Mouse (Mus musculus): Measurements from ENCODE around the gene Hs6st3.

The Hs6st3 gene

DNA sequence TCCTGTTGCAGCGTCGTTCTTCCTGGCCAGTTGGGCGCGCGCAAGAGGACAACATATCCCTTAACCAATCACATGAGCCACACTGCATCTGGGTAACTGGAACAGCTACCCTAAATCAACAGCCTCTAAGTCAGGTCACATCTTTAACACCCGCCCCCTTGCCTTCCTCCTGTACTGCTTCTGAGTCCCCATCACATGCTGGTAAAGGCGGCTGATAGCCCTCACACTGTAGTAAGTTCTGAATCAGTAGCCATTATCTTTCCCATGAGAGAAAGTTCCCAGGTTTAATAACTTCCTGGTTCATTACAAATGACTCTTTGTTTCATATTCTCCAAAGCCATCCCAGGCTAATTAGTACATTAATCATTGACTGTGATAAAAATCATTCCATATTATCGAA lies 757.0 kb downstream of the Hs6st3 start:
- no peak for DNase-seq (ENCODE audit: low spot score in 2 of 2)

DNA sequence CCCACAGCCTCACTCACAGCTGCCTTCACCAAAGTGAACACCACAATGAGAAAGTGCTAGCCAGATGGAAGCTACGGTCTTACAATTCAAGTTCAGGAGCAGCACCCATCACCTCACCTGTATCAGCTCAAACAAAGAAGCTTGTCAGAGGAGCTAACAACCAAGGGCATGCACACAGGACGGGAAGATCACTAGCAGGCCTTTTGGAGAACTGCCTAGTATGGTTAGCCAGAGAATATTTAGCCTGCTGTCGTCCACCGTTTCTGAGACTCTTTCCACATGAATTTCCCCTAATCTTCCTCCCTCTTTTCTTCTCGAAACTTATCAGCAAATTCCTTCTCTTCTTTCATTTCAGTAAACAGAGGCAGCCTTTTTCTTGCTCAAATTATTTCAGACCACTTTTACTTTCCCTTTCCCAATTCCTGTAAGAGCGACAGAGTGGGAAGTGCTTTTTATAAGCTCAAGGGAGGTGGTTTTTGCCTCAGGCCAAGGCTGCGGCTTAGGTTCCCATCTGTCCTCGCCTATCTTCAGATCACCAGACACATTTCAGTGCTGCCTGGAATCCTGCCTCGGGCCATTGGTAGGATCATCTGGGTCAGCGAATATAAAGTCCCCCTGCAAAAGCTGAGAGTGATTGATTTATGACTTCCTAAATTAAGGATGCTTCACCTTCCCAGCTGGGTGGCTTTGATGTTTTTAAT lies 757.8 kb downstream of the Hs6st3 start:
- DNase-seq (ENCODE audit: low spot score in 2 of 2): no peak

DNA sequence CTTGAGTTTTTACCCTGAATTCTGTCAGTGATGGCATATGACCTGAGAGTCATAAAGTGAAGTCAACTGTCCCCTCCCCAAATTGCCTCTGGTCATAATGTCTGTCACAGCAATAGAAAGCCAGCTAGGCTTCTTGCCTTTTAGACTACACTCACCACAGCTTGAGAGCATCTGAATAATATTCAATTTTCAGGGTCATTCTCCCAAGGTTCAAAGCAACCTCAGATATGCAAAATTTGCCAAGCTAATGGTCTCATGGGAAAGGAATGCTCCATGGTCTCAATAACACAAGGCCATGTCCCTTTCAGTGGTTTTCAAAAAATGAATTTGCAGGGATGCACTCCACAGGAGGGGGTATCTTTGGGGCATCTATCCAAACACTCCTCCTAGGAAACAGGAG lies 764.3 kb downstream of the Hs6st3 start:
- no peak for DNase-seq (ENCODE audit: low spot score in 2 of 2)

DNA sequence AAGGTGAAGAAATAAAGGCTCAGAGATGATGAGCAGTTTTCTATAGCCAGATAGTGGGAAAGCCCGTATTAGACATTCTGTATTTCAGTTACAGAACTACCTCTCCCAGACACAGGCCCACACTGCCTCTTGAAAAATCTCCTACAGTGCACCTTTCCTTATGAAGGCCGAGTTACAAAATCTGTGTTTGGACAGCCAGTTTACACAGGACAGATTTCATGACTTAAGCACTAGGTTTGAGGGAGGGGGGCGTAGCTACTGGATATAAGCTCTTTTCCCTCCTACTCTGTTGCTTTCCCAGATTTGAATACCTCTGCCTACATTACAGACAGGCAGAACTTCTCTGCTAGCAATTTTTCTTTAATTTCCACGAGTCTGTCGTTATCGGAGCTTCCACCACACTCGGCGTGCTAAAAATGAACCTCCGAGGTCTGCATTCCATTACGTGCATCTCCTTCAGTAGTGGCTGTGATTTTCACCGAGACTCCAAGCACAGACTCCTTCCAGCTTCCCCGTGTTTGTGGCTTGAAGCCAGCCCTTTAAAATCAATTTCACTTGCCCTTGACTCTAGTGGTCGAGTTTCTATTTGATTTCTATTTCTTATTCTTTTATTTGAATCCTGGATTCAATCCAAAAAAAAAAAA lies 770.0 kb downstream of the Hs6st3 start:
- peak in 1 of 2 experiments; percentile 10 for DNase-seq (ENCODE audit: low spot score in 2 of 2)

DNA sequence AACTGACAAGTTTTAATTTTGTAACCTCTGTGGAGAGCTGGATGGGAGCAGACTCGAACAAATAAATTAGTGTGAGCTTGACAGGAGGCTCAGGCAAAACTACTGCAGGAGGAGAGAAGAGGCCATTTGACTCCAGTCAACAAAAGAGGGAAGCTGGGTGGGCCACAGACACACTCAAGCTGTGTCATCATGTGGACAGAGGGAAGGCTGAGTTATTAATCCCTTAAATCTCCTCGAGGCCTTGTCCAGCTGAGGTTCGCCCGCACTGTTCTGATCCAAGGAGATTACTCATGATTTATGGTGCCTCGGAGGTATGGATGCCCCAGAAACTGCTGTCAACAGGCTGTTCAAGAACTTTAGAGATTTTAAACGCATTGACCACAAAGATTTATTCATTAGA lies 776.4 kb downstream of the Hs6st3 start:
- DNase-seq (ENCODE audit: low spot score in 2 of 2): no peak

DNA sequence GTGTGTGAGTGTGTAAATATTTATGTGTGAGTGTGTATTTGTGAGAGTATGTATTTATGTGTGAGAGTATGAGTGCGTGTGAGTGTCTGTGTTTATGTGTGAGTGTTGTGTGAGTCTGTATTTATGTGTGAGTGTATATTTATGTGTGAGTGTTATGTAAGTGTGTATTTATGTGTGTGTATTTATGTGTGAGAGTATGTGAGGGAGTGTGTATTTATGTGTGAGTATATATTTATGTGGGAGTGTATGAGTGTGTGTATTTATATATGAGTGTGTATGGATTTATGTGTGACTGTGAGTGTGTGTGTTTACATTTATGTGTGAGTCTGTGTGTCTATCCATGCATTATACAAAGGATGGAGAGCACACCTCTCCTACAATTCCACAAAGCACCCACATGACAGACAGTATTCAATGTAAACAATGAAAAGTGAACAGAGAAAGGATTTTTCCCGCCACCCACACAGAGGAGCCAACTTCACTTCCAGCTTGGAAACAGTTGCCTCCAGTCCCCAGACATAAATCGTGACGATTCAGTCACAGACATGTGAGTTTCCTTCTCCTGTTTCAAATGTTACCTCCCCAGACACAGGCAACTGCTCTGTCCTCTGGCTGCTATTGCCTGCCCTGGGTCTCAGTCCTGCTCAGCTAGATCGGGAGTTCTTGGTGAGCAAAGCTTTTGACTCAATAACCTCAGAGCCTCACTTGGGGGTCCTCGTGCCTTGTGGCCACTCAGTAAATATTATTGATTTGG lies 780.3 kb downstream of the Hs6st3 start:
- no peak for DNase-seq (ENCODE audit: low spot score in 2 of 2)

DNA sequence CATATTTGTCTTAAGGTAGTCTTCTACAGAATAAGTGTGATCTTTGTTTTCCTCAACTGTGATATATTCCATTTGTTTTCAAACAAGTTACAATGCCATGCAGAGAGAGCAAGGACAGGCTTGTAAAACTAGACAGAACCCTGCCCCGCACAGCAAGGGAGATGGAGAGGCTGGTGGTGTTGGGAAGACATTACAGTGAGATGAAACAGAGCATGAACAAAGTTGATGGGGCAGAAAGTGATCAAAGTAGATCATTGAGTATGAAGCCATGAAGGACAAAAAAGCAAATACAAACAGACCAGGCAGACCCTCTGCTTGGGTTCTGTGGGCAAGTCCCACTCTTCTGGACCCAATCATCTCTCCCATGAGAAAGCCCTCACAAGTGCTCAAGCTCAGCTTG lies 781.0 kb downstream of the Hs6st3 start:
- DNase-seq (ENCODE audit: low spot score in 2 of 2): no peak
